26 mouse cellular contexts compared by ENCODE assay signal in genomic region chr15:95029487-95029875, GRCm38 (mm10).
"Had no signal": no experiment of that assay in that cellular context is flagged by ENCODE, and none has a peak within 500 bp of the region (broad histone marks: within the 10 kb centered on the region; RNA-seq: fewer than 3 reads in every experiment).

No protein-coding gene starts in this region.

- H3K4me3 ChIP-seq: heart, adult 2 months; heart, embryonic 13.5 days; heart, embryonic 15.5 days; hindbrain, embryonic 13.5 days; hindbrain, embryonic 15.5 days; kidney, embryonic 15.5 days; limb, embryonic 13.5 days; limb, embryonic 15.5 days; liver, embryonic 12.5 days had no signal

- H3K4me2 ChIP-seq: heart, embryonic 11.5 days; heart, embryonic 13.5 days; heart, embryonic 15.5 days; hindbrain, embryonic 13.5 days; hindbrain, embryonic 15.5 days; kidney, embryonic 15.5 days; limb, embryonic 13.5 days; limb, embryonic 15.5 days; liver, embryonic 12.5 days had no signal

- H3K9me3 ChIP-seq: heart, embryonic 13.5 days; heart, embryonic 15.5 days; hindbrain, embryonic 13.5 days; hindbrain, embryonic 15.5 days; kidney, embryonic 15.5 days; limb, embryonic 13.5 days; limb, embryonic 15.5 days; liver, embryonic 12.5 days had no signal

- H3K36me3 ChIP-seq: heart, embryonic 13.5 days; heart, embryonic 15.5 days; hindbrain, embryonic 13.5 days; hindbrain, embryonic 15.5 days; kidney, embryonic 15.5 days; limb, embryonic 13.5 days; limb, embryonic 15.5 days; liver, embryonic 12.5 days had no signal

- H3K9ac ChIP-seq: heart, embryonic 13.5 days; heart, embryonic 15.5 days; hindbrain, embryonic 13.5 days; hindbrain, embryonic 15.5 days; kidney, embryonic 15.5 days; limb, embryonic 13.5 days; limb, embryonic 15.5 days; liver, embryonic 12.5 days had no signal

- ATAC-seq: hindbrain, postnatal 0 days; intestine, embryonic 16.5 days; liver, embryonic 12.5 days had no signal

- DNase-seq: gastrocnemius, postnatal 14 days; gastrocnemius, postnatal 36 days; heart, adult 11 months; heart, adult 2 months; heart, postnatal 14 days; heart, postnatal 36 days; kidney, adult 11 months; kidney, adult 2 months; kidney, adult 9 months; kidney, postnatal 14 days; kidney, postnatal 36 days; layer of hippocampus, adult 9-11 months; layer of hippocampus, postnatal 36 days; left cerebral cortex, postnatal 4 days had no signal

- H3K4me1 ChIP-seq: heart, embryonic 13.5 days; heart, embryonic 15.5 days; kidney, embryonic 15.5 days; limb, embryonic 13.5 days; limb, embryonic 15.5 days; liver, embryonic 12.5 days had no signal

- H3K27me3 ChIP-seq: heart, embryonic 13.5 days; heart, embryonic 15.5 days; hindbrain, embryonic 13.5 days; hindbrain, embryonic 15.5 days; kidney, embryonic 15.5 days; limb, embryonic 13.5 days; limb, embryonic 15.5 days; liver, embryonic 12.5 days had no signal

- H3K27ac ChIP-seq: heart, adult 2 months; heart, embryonic 13.5 days; heart, embryonic 15.5 days; hindbrain, embryonic 13.5 days; hindbrain, embryonic 15.5 days; hindbrain, postnatal 0 days; kidney, embryonic 15.5 days; kidney, postnatal 0 days; limb, embryonic 13.5 days; limb, embryonic 15.5 days; liver, embryonic 12.5 days had no signal
